Mouse (Mus musculus): ENCODE data around the gene A830031A19Rik. TPM values are rescaled to one million over a fixed set of nuclear protein-coding genes. Genes with fewer than 3 reads are reported as not detected.

A830031A19Rik gene
- polyA plus RNA-seq, 1 experiment from 2014 or later: not detected

DNA sequence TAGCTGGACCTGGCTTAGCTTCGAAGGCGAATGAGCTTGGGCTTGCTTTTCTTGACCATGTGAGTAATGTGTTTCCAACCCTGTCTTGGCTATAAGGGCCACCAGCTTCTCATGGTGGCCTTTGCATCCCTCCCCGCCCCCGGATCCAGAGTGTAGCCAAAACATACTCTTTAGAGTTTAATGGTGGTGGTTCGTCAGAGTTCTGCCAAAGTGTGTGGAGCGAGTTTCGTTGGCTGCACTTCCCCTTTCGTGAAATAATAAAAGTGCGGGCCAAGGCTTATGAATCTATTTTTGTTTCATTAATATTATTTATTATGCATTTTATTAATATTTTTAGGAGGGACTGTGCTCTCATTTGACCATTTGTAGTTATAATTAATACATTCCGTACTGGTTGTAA, 24.4 kb upstream of the A830031A19Rik start:
- H3K4me2 ChIP-seq (ENCODE audit: low read length): peak overlapping the region; percentile 39
- DNase-seq: no peak
- no peak for ATAC-seq (ENCODE audit: low FRiP score, low TSS enrichment)
- 92% methylated on average over 10 of the region's 10 CpGs for WGBS
- H3K27me3 ChIP-seq (ENCODE audit: control insufficient read depth, insufficient read depth, low read length): no peaks in the 10 kb centered on the region
- H3K36me3 ChIP-seq (ENCODE audit: control insufficient read depth, insufficient read depth, low read length): no peaks in the 10 kb centered on the region; the same call in 1 of the 2 replicates
- H3K9ac ChIP-seq (replicated peaks; ENCODE audit: low read length): no peak overlapping the region
- no peak overlapping the region for H3K4me3 ChIP-seq (replicated peaks; ENCODE audit: low read depth, low read length)
- H3K4me1 ChIP-seq (ENCODE audit: control insufficient read depth, insufficient read depth, low read length): peaks cover 86% of the 10 kb centered on the region
- no peak overlapping the region for H3K27ac ChIP-seq (replicated peaks; ENCODE audit: low read depth, low read length)
- no peaks in the 10 kb centered on the region for H3K9me3 ChIP-seq (ENCODE audit: control insufficient read depth, low read length)

DNA sequence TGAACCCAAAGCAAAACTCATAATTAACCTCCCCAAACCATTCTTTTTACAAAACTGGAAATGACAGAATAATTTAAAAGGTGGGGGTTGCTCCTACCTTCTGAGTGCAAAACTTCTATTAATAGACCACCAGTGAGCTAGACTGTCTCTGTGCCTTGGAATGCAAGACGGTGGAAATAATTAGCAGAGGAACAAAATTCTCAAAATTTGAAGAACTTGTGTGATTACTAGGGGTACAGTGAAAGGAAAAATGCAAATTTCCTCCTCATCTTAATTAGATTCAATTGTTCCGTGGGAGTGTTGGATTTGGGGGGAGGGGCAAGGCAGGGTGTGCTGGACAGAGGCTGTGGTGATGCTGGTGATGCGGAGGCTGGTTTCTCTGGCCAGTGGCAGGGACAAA, 23.8 kb upstream of the A830031A19Rik start:
- H3K9ac ChIP-seq (replicated peaks; ENCODE audit: low read length): no peak overlapping the region
- WGBS: 39% methylated on average over 3 of the region's 3 CpGs
- DNase-seq (peak; percentile 34), ATAC-seq (ENCODE audit: low FRiP score, low TSS enrichment) (no peak)
- H3K4me2 ChIP-seq (ENCODE audit: low read length): peak overlapping the region; percentile 31
- peaks cover 88% of the 10 kb centered on the region for H3K4me1 ChIP-seq (ENCODE audit: control insufficient read depth, insufficient read depth, low read length)
- no peaks in the 10 kb centered on the region for H3K27me3 ChIP-seq (ENCODE audit: control insufficient read depth, insufficient read depth, low read length)
- no peak overlapping the region for H3K4me3 ChIP-seq (replicated peaks; ENCODE audit: low read depth, low read length)
- H3K36me3 ChIP-seq (ENCODE audit: control insufficient read depth, insufficient read depth, low read length): no peaks in the 10 kb centered on the region; the same call in 1 of the 2 replicates
- H3K27ac ChIP-seq (replicated peaks; ENCODE audit: low read depth, low read length): no peak overlapping the region
- no peaks in the 10 kb centered on the region for H3K9me3 ChIP-seq (ENCODE audit: control insufficient read depth, low read length)

DNA sequence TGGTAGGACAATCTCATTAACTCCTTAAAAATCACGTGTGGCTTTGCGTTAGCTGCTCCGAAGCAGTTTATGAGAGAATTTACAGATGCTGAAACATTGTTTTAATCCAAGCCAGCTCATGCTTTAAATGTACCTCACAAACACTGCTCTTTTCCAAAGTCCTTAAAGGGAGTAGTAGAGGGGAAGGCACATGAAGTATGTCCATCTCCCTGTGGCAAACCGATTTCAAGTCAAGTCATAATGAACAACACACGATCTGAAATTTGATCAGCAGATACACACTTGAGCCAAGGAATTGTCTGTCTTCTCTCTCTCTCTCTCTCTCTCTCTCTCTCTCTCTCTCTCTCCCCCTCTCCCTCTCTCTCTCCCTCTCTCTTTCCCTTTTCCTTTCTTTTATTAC, 23.2 kb upstream of the A830031A19Rik start:
- DNase-seq: no peak
- 77% methylated on average over 5 of the region's 5 CpGs for WGBS

DNA sequence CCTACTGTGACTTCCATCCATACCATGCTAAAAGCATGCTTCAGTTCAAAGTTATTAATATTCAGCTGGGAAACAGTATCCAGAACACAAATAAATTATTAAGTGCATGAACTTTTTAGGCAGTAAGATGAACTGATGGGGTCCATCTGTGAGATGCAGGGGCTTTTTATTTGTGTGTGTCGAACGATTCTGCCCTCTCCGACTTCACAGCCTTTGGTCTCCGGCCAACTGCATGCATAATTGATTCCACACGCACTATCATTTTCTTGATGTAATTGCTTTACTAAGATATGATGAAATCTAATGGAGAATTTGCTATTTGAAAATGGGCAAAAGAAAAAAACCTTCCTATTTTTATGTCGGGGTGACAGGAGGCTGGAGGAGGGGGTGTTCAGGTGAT, 22.2 kb upstream of the A830031A19Rik start:
- DNase-seq (peak; percentile 68), ATAC-seq (ENCODE audit: low FRiP score, low TSS enrichment) (no peak)
- Histone ChIP-seq H3K9ac (replicated peaks; ENCODE audit: low read length) (no peak overlapping the region), H3K27me3 (ENCODE audit: control insufficient read depth, insufficient read depth, low read length) (no peaks in the 10 kb centered on the region), H3K4me3 (replicated peaks; ENCODE audit: low read depth, low read length) (no peak overlapping the region), H3K4me2 (ENCODE audit: low read length) (peak overlapping the region; percentile 39), H3K36me3 (ENCODE audit: control insufficient read depth, insufficient read depth, low read length) (peaks cover 3% of the 10 kb centered on the region; the same call in 1 of the 2 replicates), H3K9me3 (ENCODE audit: control insufficient read depth, low read length) (no peaks in the 10 kb centered on the region), H3K4me1 (ENCODE audit: control insufficient read depth, insufficient read depth, low read length) (peaks cover 82% of the 10 kb centered on the region), H3K27ac (replicated peaks; ENCODE audit: low read depth, low read length) (peak overlapping the region; percentile 64)
- 9% methylated on average over 6 of the region's 6 CpGs for WGBS

More for the DNA sequence above, 23.2 kb upstream of the A830031A19Rik start:
- no peak for ATAC-seq (ENCODE audit: low FRiP score, low TSS enrichment)
- Histone ChIP-seq H3K9me3 (ENCODE audit: control insufficient read depth, low read length) (no peaks in the 10 kb centered on the region), H3K4me2 (ENCODE audit: low read length) (no peak overlapping the region), H3K27ac (replicated peaks; ENCODE audit: low read depth, low read length) (no peak overlapping the region), H3K9ac (replicated peaks; ENCODE audit: low read length) (no peak overlapping the region), H3K27me3 (ENCODE audit: control insufficient read depth, insufficient read depth, low read length) (no peaks in the 10 kb centered on the region), H3K36me3 (ENCODE audit: control insufficient read depth, insufficient read depth, low read length) (no peaks in the 10 kb centered on the region; the same call in 1 of the 2 replicates), H3K4me1 (ENCODE audit: control insufficient read depth, insufficient read depth, low read length) (peaks cover 83% of the 10 kb centered on the region), H3K4me3 (replicated peaks; ENCODE audit: low read depth, low read length) (no peak overlapping the region)

DNA sequence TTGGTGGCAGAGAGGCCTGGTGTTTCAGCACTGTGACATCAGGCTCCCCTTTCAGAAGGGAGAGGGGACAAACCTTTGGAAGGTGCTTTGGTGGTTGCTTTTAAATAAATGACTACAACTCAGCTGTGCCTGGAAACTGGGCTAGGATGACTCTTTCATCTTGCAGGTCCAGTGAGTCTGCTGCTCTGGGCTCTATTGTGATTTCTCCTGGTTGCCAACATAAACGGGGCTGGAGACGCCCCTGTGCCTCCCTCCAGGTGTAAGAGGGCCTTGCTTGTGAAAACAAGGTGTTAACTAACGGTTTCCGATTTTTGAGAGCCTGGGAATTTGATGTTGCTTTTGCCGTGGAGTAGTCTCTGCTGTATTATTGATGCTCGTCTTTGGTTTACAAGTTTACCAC, 21.6 kb upstream of the A830031A19Rik start:
- ATAC-seq (ENCODE audit: low FRiP score, low TSS enrichment): no peak
- Histone ChIP-seq H3K4me3 (replicated peaks; ENCODE audit: low read depth, low read length) (0 out of 2 replicates have a peak overlapping the region, but pooled peaks have one; percentile 5), H3K4me2 (ENCODE audit: low read length) (peak overlapping the region; percentile 39), H3K27me3 (ENCODE audit: control insufficient read depth, insufficient read depth, low read length) (no peaks in the 10 kb centered on the region), H3K9ac (replicated peaks; ENCODE audit: low read length) (peak overlapping the region; percentile 16; the same call in 1 of the 2 replicates), H3K4me1 (ENCODE audit: control insufficient read depth, insufficient read depth, low read length) (peaks cover 82% of the 10 kb centered on the region), H3K9me3 (ENCODE audit: control insufficient read depth, low read length) (no peaks in the 10 kb centered on the region), H3K36me3 (ENCODE audit: control insufficient read depth, insufficient read depth, low read length) (peaks cover 3% of the 10 kb centered on the region; the same call in 1 of the 2 replicates), H3K27ac (replicated peaks; ENCODE audit: low read depth, low read length) (peak overlapping the region; percentile 64)
- no peak for DNase-seq
- 44% methylated on average over 6 of the region's 6 CpGs for WGBS

DNA sequence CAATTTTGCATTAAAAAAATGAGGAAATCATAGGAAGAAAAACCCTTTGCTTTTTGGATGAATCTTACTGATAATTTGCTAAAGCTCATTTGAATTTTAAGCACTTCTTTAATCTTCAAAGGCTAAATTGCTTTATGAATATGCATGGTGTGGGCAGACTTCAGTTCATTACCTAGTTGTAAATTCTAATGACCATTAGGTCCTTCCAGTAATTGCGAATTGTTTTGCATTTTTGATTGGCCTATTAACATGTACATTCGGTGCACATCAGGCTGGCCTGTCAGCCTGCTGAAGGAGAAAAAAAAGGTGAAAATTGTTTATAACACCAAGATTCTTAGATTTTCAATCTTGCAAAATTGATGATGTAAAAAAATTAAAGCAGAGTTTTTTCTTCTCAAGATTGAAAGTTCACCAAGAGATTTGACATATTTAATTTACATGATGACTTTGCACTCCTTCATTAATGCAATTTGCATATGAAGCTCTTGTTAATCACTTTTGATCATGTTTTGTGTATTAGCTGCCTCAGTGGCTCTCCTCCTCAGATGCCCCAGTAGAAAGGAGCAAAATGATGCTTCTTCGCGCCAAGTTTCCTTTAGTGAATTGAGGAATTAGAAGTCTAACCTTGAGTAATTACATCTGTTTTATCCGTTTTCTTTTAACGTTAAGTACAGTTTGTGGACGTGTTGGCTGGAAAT, 21.0 kb upstream of the A830031A19Rik start:
- DNase-seq: no peak
- peak overlapping the region; percentile 64 for H3K27ac ChIP-seq (replicated peaks; ENCODE audit: low read depth, low read length)

DNA sequence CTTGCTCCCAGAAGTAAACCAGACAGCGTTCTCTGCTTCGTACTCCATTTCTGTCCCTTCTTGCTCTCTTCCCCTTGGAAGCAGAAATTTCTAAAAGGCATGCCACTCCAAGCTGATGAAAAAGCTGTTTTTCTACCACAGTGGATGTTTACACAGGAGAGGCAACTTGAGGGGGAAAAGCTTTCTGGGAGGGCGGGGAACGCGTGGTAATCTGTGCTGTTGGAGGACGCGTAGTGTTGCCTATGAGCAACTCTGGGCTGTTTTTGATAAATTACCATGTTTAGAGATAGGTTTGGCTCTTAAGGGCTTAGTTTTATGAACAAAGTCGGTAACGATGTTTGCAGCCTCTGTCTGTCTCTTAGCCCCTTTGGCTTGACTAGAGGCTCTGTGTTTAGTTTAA, 20.4 kb upstream of the A830031A19Rik start:
- Histone ChIP-seq H3K4me2 (ENCODE audit: low read length) (peak overlapping the region; percentile 39), H3K9me3 (ENCODE audit: control insufficient read depth, low read length) (no peaks in the 10 kb centered on the region), H3K9ac (replicated peaks; ENCODE audit: low read length) (peak overlapping the region; percentile 30; the same call in 1 of the 2 replicates), H3K4me1 (ENCODE audit: control insufficient read depth, insufficient read depth, low read length) (peaks cover 80% of the 10 kb centered on the region), H3K27me3 (ENCODE audit: control insufficient read depth, insufficient read depth, low read length) (no peaks in the 10 kb centered on the region), H3K4me3 (replicated peaks; ENCODE audit: low read depth, low read length) (no peak overlapping the region), H3K36me3 (ENCODE audit: control insufficient read depth, insufficient read depth, low read length) (peaks cover 3% of the 10 kb centered on the region; the same call in 1 of the 2 replicates), H3K27ac (replicated peaks; ENCODE audit: low read depth, low read length) (peak overlapping the region; percentile 60)
- WGBS: 42% methylated on average over 9 of the region's 9 CpGs
- ATAC-seq (ENCODE audit: low FRiP score, low TSS enrichment) (no peak), DNase-seq (peak; percentile 62)

More for the DNA sequence above, 21.0 kb upstream of the A830031A19Rik start:
- no peaks in the 10 kb centered on the region for H3K27me3 ChIP-seq (ENCODE audit: control insufficient read depth, insufficient read depth, low read length)
- H3K9ac ChIP-seq (replicated peaks; ENCODE audit: low read length): no peak overlapping the region
- peaks cover 82% of the 10 kb centered on the region for H3K4me1 ChIP-seq (ENCODE audit: control insufficient read depth, insufficient read depth, low read length)
- H3K9me3 ChIP-seq (ENCODE audit: control insufficient read depth, low read length): no peaks in the 10 kb centered on the region
- H3K36me3 ChIP-seq (ENCODE audit: control insufficient read depth, insufficient read depth, low read length): peaks cover 3% of the 10 kb centered on the region; the same call in 1 of the 2 replicates
- no peak overlapping the region for H3K4me3 ChIP-seq (replicated peaks; ENCODE audit: low read depth, low read length)
- WGBS: 58% methylated on average over 7 of the region's 7 CpGs
- ATAC-seq (ENCODE audit: low FRiP score, low TSS enrichment): no peak
- peak overlapping the region; percentile 39 for H3K4me2 ChIP-seq (ENCODE audit: low read length)

DNA sequence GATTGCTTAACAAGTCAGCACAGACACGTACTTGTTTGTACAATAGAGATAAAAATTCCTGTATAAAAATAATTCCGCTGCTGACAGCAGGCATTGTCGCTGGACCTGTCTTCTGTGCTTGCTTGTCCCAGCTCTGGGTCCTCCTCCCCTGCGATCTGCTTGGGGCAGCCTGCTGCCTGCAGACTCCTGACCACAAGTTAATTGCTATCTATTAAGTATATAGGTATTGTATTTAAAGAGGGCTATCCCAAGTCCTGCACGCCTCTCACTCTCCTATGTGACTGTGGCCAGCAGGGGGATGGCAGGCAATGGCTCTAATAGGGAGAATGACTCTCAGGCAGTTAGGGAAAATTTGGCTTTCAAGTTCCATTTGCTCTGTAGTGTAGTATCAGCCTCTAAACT, 19.2 kb upstream of the A830031A19Rik start:
- Histone ChIP-seq H3K4me1 (ENCODE audit: control insufficient read depth, insufficient read depth, low read length) (peaks cover 80% of the 10 kb centered on the region), H3K27ac (replicated peaks; ENCODE audit: low read depth, low read length) (peak overlapping the region; percentile 60; the same call in 1 of the 2 replicates), H3K27me3 (ENCODE audit: control insufficient read depth, insufficient read depth, low read length) (no peaks in the 10 kb centered on the region), H3K9ac (replicated peaks; ENCODE audit: low read length) (peak overlapping the region; percentile 20; the same call in 1 of the 2 replicates), H3K4me3 (replicated peaks; ENCODE audit: low read depth, low read length) (0 out of 2 replicates have a peak overlapping the region, but pooled peaks have one; percentile 4), H3K4me2 (ENCODE audit: low read length) (peak overlapping the region; percentile 29), H3K9me3 (ENCODE audit: control insufficient read depth, low read length) (no peaks in the 10 kb centered on the region), H3K36me3 (ENCODE audit: control insufficient read depth, insufficient read depth, low read length) (peaks cover 12% of the 10 kb centered on the region)
- 42% methylated on average over 5 of the region's 5 CpGs for WGBS
- DNase-seq: peak; percentile 58
- ATAC-seq (ENCODE audit: low FRiP score, low TSS enrichment): 0 out of 2 replicates have a peak, but pooled peaks have one; percentile 14
